Mouse (Mus musculus) mature B cell (primary cell): ENCODE data around the gene Ninj2.

Source experiments
- in situ Hi-C: fragments of 300-500 bp; cut with MboI; formaldehyde crosslinking; loops from 2 replicates; pipeline ENCODE4 v1.14.3; 2019

Ninj2 gene

DNA sequence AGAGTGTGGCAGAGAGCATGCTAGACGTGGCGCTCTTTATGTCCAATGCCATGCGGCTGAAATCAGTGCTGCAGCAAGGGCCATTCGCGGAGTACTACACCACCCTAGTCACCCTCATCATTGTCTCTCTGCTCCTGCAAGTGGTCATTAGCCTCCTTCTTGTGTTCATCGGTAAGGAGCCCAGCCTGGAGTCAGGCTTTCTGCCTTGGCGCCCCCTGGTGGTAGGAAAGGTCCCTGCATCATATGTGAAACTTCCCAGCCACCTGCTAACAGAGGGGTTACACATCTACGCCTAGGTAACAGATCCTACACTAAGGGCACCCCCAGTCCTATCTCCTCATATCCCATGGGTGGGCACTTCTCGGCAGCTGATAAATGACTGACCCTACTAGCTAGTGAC is 104.8 kb downstream of the Ninj2 start:
- in situ Hi-C loops = loop anchor here (10.0 kb wide), 2 partner anchors 193 to 703 kb away; no protein-coding TSS in a partner anchor

DNA sequence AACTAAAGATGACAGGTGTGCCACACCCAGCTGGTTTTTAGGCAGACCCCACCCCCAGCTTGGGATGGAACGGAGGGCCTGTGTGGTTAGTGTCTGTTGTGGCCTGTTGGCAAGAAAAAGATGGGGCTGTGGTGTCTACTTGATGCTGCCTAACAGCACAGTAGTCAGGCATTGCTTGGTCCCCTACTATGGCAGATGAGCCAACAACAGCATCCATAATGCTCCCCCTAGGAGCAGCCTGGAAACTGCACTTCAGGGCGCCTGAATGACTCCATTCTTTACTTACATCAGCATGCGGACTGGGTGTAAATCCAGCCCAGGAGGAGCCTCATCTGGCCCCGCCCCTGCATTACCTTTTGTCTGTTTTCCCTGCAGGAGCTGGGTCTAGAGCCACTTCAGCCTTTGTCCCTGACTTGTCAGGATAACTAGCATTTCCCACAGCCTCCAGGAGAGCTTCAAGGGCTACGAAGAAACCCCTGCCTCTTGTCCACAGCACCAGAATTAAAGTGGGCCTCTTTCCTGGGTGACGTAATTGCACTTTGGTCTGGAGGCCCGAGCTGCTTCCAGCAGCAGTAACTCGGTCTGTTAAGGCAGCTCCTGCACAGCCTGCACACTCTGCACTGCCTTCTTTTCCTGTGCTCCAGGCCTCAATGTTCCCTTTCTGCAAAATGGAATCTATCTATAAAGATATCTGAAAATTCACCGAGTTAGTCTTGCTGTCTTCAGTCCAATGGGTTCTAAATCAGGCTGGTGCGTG is 106.7 kb downstream of the Ninj2 start:
- in situ Hi-C loops = loop anchor here (10.0 to 25.0 kb wide), 3 partner anchors 195 to 705 kb away; no protein-coding TSS in a partner anchor

DNA sequence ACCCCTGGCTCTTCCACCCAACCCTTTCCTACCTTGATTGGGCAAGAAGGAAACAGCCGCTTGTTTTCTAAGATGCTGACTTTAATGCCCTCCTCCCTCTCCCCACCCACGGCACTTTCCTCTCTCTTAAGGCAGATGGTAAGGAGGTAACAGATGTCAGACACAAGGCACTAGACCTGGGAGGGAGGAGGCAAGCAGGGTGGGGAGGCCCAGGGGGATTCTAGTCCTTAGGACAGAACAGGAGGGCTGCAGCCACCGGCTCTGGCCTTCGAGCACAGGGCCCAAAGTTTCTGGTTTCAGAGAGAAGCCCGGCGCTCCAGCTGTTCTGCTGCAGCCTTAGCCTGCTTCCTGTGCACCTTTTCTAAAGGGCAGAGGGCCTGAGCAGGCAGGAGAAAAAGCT is 108.8 kb downstream of the Ninj2 start:
- in situ Hi-C loops = loop anchor here (25.0 kb wide), 1 partner anchor 415 kb away; no protein-coding TSS in a partner anchor

- in situ Hi-C loops = loop anchor here (25.0 kb wide), 1 partner anchor 415 kb away; no protein-coding TSS in a partner anchor
Observed at GRCm38 (mm10) chr6:120202406-120202805, 109.3 kb downstream of the Ninj2 start.

DNA sequence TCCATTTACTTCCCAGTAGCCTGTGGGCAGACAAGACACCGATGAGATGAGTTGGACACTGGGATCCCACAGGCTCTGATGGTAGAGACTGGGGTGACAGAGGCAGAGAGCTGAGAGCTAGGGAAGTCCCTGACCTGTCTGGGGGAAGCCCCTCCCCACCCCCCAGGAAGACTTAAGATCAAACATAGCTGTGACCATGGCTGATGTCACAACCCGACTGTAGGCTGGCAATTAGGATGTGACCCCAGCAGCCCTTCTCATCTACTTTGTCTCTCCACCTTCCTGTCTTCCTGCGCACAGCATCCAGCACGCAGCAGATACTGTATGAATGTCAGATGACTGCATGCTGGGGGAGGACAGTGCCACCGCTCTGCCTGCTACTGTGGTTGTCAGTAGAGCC is 113.4 kb downstream of the Ninj2 start:
- in situ Hi-C loops = loop anchor here (25.0 kb wide), 1 partner anchor 419 kb away; no protein-coding TSS in a partner anchor

DNA sequence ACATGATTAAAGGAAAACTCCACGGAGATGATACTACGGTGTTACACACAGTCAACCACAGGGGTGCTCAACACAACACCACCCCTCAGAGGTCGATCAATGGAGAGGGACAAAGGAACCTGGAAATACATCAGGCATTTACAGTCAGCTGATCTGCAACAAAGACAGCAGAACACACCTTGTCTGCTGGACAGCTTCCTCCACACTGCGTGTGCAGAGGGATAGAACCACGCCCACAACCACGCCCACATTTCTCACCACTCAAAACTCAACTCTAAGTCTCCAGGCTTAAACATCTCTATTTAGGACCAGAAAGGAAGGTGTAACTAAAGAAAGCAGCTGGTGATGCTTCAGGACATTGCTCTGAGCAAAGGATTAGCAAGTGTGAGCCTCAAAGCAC is 118.4 kb downstream of the Ninj2 start:
- in situ Hi-C loops = loop anchor here (25.0 kb wide), 1 partner anchor 424 kb away; no protein-coding TSS in a partner anchor

- in situ Hi-C loops = loop anchor here (25.0 kb wide), 1 partner anchor 429 kb away; no protein-coding TSS in a partner anchor
Observed at GRCm38 (mm10) chr6:120216702-120217101, 123.6 kb downstream of the Ninj2 start.

DNA sequence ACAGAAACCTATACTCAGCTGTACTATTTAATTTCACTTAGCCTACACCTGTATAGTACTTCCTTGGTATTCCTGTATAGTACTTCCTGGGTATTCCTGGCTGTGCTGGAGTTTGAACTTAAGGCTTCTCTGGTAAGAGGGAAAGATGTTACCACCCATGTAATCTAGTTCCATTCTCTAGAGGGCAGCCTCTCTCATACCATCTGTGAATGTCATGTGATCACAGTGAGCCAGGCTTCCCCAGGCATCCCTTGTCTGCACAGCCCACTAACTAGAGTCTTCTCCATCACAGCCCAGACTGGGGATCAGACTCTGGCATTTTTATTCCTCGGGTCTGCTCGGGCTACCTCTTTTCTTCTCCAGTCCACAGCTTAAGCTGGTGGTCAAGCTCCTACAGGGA is 126.1 kb downstream of the Ninj2 start:
- in situ Hi-C loops = loop anchor here (25.0 kb wide), 1 partner anchor 432 kb away; no protein-coding TSS in a partner anchor

DNA sequence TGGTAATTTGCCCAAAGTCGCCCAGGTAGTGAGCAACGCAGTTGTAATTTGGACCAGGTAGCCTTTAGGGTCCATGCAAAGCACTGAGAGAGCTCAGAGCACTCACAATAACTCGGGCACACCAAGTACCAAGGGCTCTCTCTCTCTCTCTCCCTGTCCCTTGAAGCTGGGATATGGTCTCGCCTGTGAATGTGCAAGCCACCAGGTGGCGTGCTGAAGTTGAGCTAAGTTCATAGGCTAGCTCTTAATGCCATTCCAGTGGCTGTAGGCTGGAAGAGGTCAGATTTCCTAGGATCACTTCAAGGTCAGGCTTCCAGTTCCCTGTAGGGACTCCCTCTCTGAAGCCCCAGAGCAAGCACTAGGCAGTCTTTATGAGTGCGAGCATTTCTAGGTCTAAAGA is 129.5 kb downstream of the Ninj2 start:
- in situ Hi-C loops = loop anchor here (25.0 kb wide), 1 partner anchor 435 kb away; no protein-coding TSS in a partner anchor

- in situ Hi-C loops = no loop called here
Observed at GRCm38 (mm10) chr6:120225355-120225754, 132.2 kb downstream of the Ninj2 start.

DNA sequence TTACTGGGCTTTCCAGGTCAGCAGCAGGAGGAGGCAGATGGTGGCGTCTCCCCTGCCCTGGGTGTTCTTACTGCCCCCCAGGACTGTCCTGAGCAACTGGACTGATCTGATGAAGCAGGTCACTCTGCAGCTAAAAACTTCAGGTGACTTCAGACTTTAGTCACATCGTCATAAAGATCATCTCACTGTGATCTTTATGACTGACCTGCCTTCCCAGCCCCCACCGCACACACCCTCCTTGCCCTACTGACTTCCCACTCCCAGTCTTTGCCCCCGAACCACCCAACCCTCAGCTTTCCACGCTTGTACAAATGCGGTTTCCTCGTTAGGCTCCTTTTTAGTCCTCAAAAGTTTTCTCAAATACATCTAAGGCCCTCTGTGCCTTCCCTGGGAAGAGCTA is 133.9 kb downstream of the Ninj2 start:
- in situ Hi-C loops = no loop called here

DNA sequence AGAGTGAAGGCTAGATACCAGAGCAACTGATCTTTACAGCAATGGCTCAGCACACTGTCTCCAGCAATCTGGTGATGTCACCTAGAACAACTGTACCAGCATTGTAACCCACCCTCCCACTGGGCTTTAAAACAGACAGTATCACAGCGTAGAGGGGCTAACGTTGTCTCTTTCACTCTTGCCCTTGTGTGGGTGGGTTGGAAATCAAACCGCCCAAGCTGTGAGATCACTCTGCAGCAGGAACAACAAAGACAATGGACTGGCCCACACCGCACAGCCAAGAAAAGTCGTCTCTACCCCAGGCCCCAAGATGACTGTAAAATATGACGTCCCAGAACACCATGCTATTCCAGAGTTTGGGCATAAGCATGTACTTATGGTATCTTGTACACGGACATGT is 136.7 kb downstream of the Ninj2 start:
- in situ Hi-C loops = no loop called here

GRCm38 (mm10) chr6:120230441-120230840 is 137.3 kb downstream of the Ninj2 start:
- in situ Hi-C loops = no loop called here

GRCm38 (mm10) chr6:120232885-120233284 is 139.7 kb downstream of the Ninj2 start:
- in situ Hi-C loops = no loop called here

- in situ Hi-C loops = no loop called here
Observed at GRCm38 (mm10) chr6:120235874-120236273, 142.7 kb downstream of the Ninj2 start.

- in situ Hi-C loops = no loop called here
Observed at GRCm38 (mm10) chr6:120240461-120240860, 147.3 kb downstream of the Ninj2 start.

GRCm38 (mm10) chr6:120241453-120241852 is 148.3 kb downstream of the Ninj2 start:
- in situ Hi-C loops = no loop called here

DNA sequence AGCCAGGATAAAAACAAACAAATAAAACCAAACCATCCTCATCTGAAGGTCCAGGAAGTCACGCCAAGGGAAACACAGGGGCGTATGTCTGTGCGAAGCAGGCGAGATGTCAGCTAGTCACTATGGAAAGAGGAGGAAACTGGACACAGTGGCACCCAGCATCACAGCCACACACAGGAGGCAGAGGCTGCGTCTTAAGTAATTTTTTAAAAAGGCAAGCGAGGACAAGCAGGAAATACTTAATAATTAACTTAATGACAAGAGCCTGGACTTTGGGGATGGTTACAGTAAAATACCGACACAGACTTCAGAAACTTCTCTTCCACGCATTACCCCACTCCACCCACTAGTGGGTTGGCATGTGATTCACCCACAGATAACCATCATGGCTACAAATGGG is 149.4 kb downstream of the Ninj2 start:
- in situ Hi-C loops = no loop called here

DNA sequence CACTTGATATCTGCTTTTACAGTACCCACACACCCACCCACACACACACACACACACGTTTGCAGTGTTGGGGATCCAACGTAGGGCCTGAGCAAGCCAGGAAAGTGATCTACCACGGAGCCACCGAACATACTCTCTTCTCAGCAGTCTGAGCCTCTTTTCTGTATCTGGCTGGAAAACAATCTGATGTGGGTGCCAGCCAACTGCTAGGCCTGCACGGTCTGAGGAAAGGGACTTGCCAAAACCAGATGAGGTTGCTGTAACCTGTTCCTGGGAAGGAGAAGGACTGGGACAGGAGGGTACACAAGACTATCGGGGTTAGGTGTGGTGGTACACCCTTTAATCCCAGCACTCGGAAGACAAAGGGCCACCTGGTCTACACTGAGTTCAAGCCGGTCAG is 150.1 kb downstream of the Ninj2 start:
- in situ Hi-C loops = no loop called here

DNA sequence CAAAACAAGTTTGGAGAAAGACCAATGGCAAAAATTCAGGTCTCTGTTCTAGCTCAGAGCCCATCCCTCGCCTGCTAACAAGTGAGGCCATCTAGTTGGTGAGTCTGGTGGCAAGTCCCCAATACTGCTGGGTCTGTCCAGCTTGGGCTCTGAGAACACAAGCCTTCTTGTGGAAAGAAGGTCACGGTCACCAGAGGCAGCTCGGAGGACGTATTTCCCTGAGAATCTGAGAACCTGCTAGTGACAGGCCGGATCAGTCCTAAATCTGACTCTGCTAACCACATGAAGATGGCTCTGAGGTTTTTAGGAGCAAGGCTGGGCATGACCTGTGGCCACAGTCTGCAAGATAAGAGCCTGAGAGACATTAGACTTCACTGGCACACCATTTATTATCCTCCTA is 153.5 kb downstream of the Ninj2 start:
- in situ Hi-C loops = no loop called here

DNA sequence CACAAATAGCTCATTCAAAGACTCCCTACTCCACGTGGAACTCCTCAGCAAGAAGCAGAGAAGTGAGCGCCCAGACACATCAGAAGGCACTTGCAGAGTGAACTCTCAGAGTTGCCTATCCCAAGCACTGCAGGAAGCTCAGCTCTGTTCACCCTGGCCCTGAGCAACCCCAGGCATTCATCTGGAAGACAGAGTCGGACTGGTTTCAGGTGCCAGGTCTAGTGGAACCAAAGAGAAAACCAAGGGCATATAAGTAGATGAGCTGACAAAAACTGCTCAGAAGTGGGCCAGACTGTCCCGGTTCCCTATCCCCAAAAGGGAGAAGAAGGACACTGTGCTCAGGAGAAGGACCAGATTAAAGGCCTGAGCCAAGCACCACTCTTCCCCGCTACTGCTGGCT is 156.7 kb downstream of the Ninj2 start:
- in situ Hi-C loops = no loop called here
